ENCODE assay signal across 8 mouse cellular contexts in the genomic region with DNA sequence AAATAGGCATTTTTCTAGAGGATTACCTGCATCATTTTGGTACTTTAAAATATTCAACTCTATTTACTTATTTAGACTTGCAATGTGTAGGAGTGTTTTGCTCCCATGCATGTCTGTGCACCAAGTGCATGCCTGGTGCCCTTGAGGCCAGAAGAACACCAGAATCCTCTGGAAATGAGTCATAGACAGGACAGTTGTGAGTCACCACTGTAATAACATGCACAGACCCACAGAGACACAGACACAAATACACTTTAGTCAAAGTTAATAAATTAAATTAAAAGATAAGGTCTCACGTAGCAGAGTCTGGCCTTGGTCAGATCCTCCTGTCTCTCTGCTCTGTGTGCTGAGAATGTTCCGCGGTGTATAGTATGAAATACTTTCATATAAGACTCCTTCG.
"Had no signal": no experiment of that assay in that cellular context is flagged by ENCODE, and none has a peak within 500 bp of the region (broad histone marks: within the 10 kb centered on the region; RNA-seq: fewer than 3 reads in every experiment).

No protein-coding gene starts in this region.

- DNase-seq: kidney, postnatal 36 days; layer of hippocampus, adult 9-11 months; layer of hippocampus, postnatal 36 days; lung, adult 18-20 months; right cerebral cortex, postnatal 4 days; spleen, adult 18-20 months; thymus, adult 18-20 months; thymus, postnatal 14 days had no signal
